8 mouse cellular contexts compared by ENCODE assay signal in the genomic region with DNA sequence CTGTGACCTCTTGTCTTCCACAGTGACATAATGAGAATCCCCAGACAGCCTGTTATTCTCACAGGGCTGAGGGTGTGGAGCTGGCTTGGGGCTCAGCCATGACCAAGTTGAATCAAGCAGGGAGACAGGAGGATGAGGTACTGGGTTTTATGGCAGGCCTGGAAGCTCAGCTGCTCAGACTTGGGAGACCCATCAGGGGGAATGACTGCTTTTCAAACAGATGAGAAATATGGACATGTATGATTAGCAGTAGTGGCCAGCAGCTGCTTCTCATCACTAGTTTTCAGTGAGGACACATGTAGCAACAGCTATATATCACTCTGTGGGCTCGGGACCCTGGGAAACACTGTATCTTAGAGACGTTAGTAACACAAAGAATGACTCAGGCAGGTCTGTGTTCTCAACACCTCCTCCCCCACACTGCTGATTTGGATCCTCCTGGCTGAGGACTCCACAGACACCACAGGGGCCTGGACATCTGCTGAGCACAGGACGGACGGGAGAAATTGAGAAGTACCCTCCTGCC.
A peak's percentile ranks its signal among the peaks of the same experiment; 100 is the strongest.
DNase-seq lines count a peak whose midpoint lies in the region; ATAC-seq and TF ChIP-seq lines count a peak whose summit lies in the region.

No protein-coding gene starts in this region.

- peaks cover 15% of the 10 kb centered on the region; the same call in 1 of the 2 replicates for H3K4me1 ChIP-seq in heart, embryonic 15.5 days (replicated peaks)
- no peaks in the 10 kb centered on the region for H3K4me1 ChIP-seq in neural tube, embryonic 11.5 days (ENCODE audit: control insufficient read depth, insufficient read depth, low read length)
- H3K4me1 ChIP-seq in thymus, adult 2 months (replicated peaks; ENCODE audit: control insufficient read depth, insufficient read depth, low read length) = peaks cover 11% of the 10 kb centered on the region

- no peak for TF ChIP-seq CTCF in thymus, adult 2 months (IDR thresholded peaks at IDR 0.05; ENCODE audit: borderline replicate concordance, control insufficient read depth, extremely low read depth, insufficient read depth, low read length, poor library complexity)

- H3K4me2 ChIP-seq in heart, embryonic 15.5 days = no peak overlapping the region
- no peak overlapping the region for H3K4me2 ChIP-seq in neural tube, embryonic 11.5 days (ENCODE audit: low read depth)

- no peaks in the 10 kb centered on the region for H3K27me3 ChIP-seq in heart, embryonic 15.5 days
- no peaks in the 10 kb centered on the region for H3K27me3 ChIP-seq in neural tube, embryonic 11.5 days (ENCODE audit: control insufficient read depth, insufficient read depth, low read length)
- H3K27me3 ChIP-seq in thymus, adult 2 months (ENCODE audit: control insufficient read depth, insufficient read depth, low read length) = no peaks in the 10 kb centered on the region

- H3K36me3 ChIP-seq in heart, embryonic 15.5 days = no peaks in the 10 kb centered on the region
- no peaks in the 10 kb centered on the region for H3K36me3 ChIP-seq in neural tube, embryonic 11.5 days (ENCODE audit: control insufficient read depth, insufficient read depth, low read length)
- H3K36me3 ChIP-seq in thymus, adult 2 months (ENCODE audit: control insufficient read depth, insufficient read depth, low read length) = no peaks in the 10 kb centered on the region

- no peak overlapping the region for H3K4me3 ChIP-seq in heart, embryonic 15.5 days
- H3K4me3 ChIP-seq in neural tube, embryonic 11.5 days (ENCODE audit: low read depth, low read length) = no peak overlapping the region
- H3K4me3 ChIP-seq in thymus, adult 2 months (ENCODE audit: control insufficient read depth, insufficient read depth, low read length) = no peak overlapping the region

- H3K9me3 ChIP-seq in heart, embryonic 15.5 days (replicated peaks) = no peaks in the 10 kb centered on the region
- H3K9me3 ChIP-seq in neural tube, embryonic 11.5 days (ENCODE audit: control insufficient read depth, low read length) = no peaks in the 10 kb centered on the region

- DNase-seq in embryo, embryonic 10 days (ENCODE audit: low spot score) = peak; percentile 20
- no peak for DNase-seq in embryo, embryonic 9.5 days (ENCODE audit: extremely low spot score)
- peak; percentile 70 for DNase-seq in NIH3T3 (ENCODE audit: low read depth)
- DNase-seq in layer of hippocampus, adult 9-11 months = peak; percentile 47
- peak; percentile 18 for DNase-seq in neural tube, embryonic 11.5 days (ENCODE audit: low spot score)
- no peak for DNase-seq in ovary, postnatal 14 days (ENCODE audit: low spot score)
- no peak for DNase-seq in thymus, adult 2 months

- 31% methylated on average over 4 of the region's 4 CpGs for WGBS in heart, embryonic 15.5 days
- WGBS in neural tube, embryonic 11.5 days = 51% methylated on average over 4 of the region's 4 CpGs
- WGBS in thymus, adult 2 months = 82% methylated on average over 4 of the region's 4 CpGs

- peak overlapping the region; percentile 43 for H3K27ac ChIP-seq in heart, embryonic 15.5 days
- H3K27ac ChIP-seq in neural tube, embryonic 11.5 days (ENCODE audit: low read depth, low read length) = no peak overlapping the region
- H3K27ac ChIP-seq in thymus, adult 2 months (ENCODE audit: control insufficient read depth, insufficient read depth, low read length) = no peak overlapping the region

- TF ChIP-seq POLR2A in thymus, adult 2 months (IDR thresholded peaks at IDR 0.05; ENCODE audit: control insufficient read depth, extremely low read depth, insufficient read depth, low read length, poor library complexity) = no peak

- H3K9ac ChIP-seq in heart, embryonic 15.5 days = no peak overlapping the region
- H3K9ac ChIP-seq in neural tube, embryonic 11.5 days (ENCODE audit: low read length) = no peak overlapping the region

- ATAC-seq in heart, embryonic 15.5 days (replicated peaks; ENCODE audit: insufficient number of reproducible peaks, insufficient read depth, low FRiP score, low read depth) = peak; percentile 77
- no peak for ATAC-seq in neural tube, embryonic 11.5 days (ENCODE audit: insufficient read depth, low FRiP score, low TSS enrichment)

Comparison
In these comparisons a context has a peak if more than half of its experiments do, and no peak if none do; other contexts are left out.
1. DNase-seq: peak in embryo, embryonic 10 days (single experiment), NIH3T3 (single experiment), layer of hippocampus, adult 9-11 months (single experiment) and neural tube, embryonic 11.5 days (single experiment); none in embryo, embryonic 9.5 days (single experiment), ovary, postnatal 14 days (single experiment) and thymus, adult 2 months (single experiment).